Mouse (Mus musculus) stomach, embryonic 14.5 days (tissue): ENCODE measurements around the gene Gm43518. TPM values are rescaled to one million over a fixed set of nuclear protein-coding genes. Genes with fewer than 3 reads are reported as not detected.

ENCODE experiments used
- ATAC-seq: fragments of 200-750 bp; cut with Nextera tagmentation; 2 replicates; pipeline ENCODE4 v1.8.0; 2017; ENCODE audit warnings: low read depth, moderate TSS enrichment; ENCODE audit not compliant: insufficient number of reproducible peaks, insufficient read depth, low FRiP score
- H3K27ac ChIP-seq: fragments of 300-500 bp; sonication (generic); 2 replicates; pipeline ENCODE4 v1.5.1; 2014; ENCODE audit warnings: mild to moderate bottlenecking, low read length, moderate library complexity, mixed read lengths
- H3K27me3 ChIP-seq: fragments of 300-500 bp; sonication (generic); 2 replicates; pipeline ENCODE4 v1.6.1; 2014; ENCODE audit warnings: low read length, control low read depth, mixed read lengths; ENCODE audit not compliant: control insufficient read depth, insufficient read depth
- H3K36me3 ChIP-seq: fragments of 300-500 bp; sonication (generic); 2 replicates; pipeline ENCODE4 v1.6.1; 2014; ENCODE audit warnings: mild to moderate bottlenecking, control low read depth, low read length, moderate library complexity, mixed read lengths; ENCODE audit not compliant: control insufficient read depth, insufficient read depth
- H3K4me1 ChIP-seq: fragments of 300-500 bp; sonication (generic); 2 replicates; pipeline ENCODE4 v1.6.1; 2014; ENCODE audit warnings: low read length, control low read depth, mixed read lengths; ENCODE audit not compliant: control insufficient read depth, insufficient read depth
- H3K4me2 ChIP-seq: fragments of 300-500 bp; sonication (generic); replicated peaks from 2 replicates; pipeline ENCODE4 v1.6.1; 2014; ENCODE audit warnings: low read depth, low read length, control low read depth
- H3K4me3 ChIP-seq: fragments of 300-500 bp; sonication (generic); 2 replicates; pipeline ENCODE4 v1.5.1; 2014; ENCODE audit warnings: low read depth, low read length, control low read depth
- H3K9ac ChIP-seq: fragments of 300-500 bp; sonication (generic); replicated peaks from 2 replicates; pipeline ENCODE4 v1.6.1; 2014; ENCODE audit warnings: low read depth, mild to moderate bottlenecking, control low read depth, low read length, moderate library complexity, mixed read lengths
- H3K9me3 ChIP-seq: fragments of 300-500 bp; sonication (generic); 2 replicates; pipeline ENCODE4 v1.6.1; 2016; ENCODE audit warnings: low read depth, low read length, control low read depth; ENCODE audit not compliant: control insufficient read depth
- WGBS: fragments of 180-500 bp; shearing (Covaris S2); extraction: QIAGEN DNeasy Blood & Tissue Kit; methylation state at CpG from one replicate; pipeline ENCODE4 v1.1.7; 2014; 5-methylcytosine and 5-hydroxymethylcytosine counted together
- polyA plus RNA-seq: library from polyadenylated mRNA; unstranded; fragments of >200 nt; fragmentation: Nextera tagmentation; extraction: Ambion mirVana; gene quantifications from 2 replicates; pipeline ENCODE4 v1.2.1, GENCODE M21; 2014

Gm43518 gene
- polyA plus RNA-seq, 1 experiment from 2014 or later: 4.0 TPM

DNA sequence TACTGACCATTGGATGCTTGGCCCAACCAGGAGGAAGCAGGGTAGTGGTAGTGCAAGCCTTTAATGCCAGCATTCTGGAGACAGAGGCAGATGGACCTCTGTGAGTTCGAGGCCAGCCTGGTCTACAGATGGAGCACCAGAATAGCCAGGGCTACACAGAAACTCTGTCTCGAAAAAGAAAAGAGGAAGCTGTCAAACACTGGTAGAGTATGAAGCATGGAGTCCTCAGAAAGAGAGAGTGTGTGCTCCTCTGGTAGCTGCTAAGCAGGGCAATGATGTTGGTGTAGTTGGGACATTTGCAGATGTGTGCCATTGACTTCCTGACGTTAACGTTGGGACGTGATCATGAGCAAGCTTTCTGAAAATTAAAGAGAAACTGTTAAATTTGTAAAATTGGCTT is 11.3 kb downstream of the Gm43518 start:
- H3K27me3 ChIP-seq: no peaks in the 10 kb centered on the region
- H3K4me2 ChIP-seq: no peak overlapping the region
- no peak overlapping the region for H3K9ac ChIP-seq
- WGBS: 84% methylated on average over 5 of the region's 5 CpGs
- H3K27ac ChIP-seq: no peak overlapping the region
- no peak for ATAC-seq
- H3K4me3 ChIP-seq: no peak overlapping the region
- H3K36me3 ChIP-seq: no peaks in the 10 kb centered on the region
- H3K9me3 ChIP-seq: no peaks in the 10 kb centered on the region
- H3K4me1 ChIP-seq: no peaks in the 10 kb centered on the region

DNA sequence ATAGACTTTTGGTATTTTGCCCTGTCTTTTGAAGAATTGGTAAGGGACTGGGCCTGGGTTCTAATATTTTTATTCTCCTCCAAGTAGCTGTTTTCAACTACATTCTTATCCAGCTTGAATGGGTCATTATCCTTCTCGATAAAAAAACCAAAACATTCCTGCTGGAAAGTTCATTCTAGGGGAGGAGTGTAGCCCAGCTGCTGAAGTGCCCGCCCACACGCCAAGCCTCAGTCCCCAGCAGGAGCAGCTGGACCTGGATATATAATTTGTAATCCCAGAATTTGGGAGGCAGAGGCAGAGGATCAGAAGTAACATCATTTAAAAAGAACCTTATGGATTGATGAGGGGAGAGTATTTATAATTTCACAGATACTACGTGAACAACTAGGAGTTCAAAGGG is 19.3 kb downstream of the Gm43518 start:
- no peak overlapping the region for H3K4me2 ChIP-seq
- no peaks in the 10 kb centered on the region for H3K27me3 ChIP-seq
- H3K27ac ChIP-seq: no peak overlapping the region
- H3K9ac ChIP-seq: no peak overlapping the region
- WGBS: 52% methylated on average over 4 of the region's 4 CpGs
- no peaks in the 10 kb centered on the region for H3K9me3 ChIP-seq
- H3K36me3 ChIP-seq: no peaks in the 10 kb centered on the region
- no peak overlapping the region for H3K4me3 ChIP-seq
- ATAC-seq: no peak
- H3K4me1 ChIP-seq: no peaks in the 10 kb centered on the region

DNA sequence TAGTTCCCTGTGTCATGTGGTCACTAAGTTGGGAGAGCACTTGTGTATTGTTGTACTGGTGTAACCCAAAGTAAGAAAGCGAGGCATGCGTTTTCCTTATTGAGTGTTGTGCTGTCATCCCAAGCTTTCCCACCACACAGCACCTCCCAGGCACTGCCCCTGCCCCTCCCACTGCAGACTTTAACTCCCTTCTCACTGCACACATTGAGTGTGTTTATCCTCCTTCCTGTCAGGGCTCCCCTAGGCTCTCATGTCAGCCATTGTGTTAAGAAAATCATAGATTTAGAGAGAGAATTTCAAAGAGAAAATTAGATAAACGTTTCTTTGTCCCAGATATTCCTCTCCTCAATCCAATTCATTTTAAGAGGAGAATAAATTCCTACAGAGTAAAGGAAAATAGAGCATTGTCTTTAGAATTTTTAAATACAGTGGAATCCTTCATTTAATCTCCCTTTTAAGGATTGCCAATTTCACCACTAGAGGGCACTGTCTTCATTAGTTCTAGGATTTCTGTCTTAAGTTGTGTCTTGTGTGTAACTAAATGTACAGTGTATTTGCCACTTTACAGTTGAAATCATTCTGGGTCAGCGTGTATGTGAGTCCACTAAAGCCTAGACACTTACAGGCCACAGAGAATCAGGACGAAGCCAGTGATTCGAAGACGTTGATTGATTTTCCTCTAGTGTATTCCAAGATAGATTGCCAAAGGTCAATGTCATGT is 20.0 kb downstream of the Gm43518 start:
- Histone ChIP-seq H3K4me1 (no peaks in the 10 kb centered on the region), H3K9ac (no peak overlapping the region), H3K36me3 (no peaks in the 10 kb centered on the region), H3K4me2 (no peak overlapping the region), H3K4me3 (no peak overlapping the region), H3K27ac (no peak overlapping the region), H3K9me3 (no peaks in the 10 kb centered on the region), H3K27me3 (no peaks in the 10 kb centered on the region)
- WGBS: 52% methylated on average over 7 of the region's 7 CpGs
- ATAC-seq: no peak

DNA sequence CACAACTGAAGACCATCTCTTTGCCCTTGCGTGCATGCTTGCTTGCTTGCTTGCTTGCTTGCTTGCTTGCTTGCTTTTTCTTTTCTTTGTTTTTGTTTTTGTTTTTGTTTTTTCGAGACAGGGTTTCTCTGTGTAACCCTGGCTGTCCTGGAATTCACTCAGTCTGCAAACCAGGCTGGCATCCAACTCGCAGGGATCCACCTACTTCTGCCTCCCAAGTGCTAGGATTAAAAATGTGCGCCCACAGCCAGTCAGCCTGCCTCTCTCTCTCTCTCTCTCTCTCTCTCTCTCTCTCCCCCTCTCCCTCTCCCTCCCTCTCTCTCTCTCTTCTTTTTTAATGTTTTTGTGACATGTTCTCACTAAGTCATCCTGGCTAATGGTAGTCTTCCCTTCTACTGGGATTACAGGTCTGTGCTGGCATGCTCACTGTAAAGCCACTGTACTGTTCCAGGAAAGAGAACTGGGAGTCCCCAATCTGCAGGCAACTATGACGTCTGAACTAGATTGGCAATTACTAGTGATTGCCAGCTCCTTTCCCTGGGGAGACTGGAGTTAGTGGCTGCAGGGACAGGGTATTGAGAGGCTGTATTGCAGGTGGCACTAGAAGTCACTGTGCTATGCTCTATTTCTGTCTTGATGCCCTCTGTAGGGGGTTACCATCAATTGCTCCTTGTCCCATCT is 25.3 kb downstream of the Gm43518 start:
- no peaks in the 10 kb centered on the region for H3K36me3 ChIP-seq

DNA sequence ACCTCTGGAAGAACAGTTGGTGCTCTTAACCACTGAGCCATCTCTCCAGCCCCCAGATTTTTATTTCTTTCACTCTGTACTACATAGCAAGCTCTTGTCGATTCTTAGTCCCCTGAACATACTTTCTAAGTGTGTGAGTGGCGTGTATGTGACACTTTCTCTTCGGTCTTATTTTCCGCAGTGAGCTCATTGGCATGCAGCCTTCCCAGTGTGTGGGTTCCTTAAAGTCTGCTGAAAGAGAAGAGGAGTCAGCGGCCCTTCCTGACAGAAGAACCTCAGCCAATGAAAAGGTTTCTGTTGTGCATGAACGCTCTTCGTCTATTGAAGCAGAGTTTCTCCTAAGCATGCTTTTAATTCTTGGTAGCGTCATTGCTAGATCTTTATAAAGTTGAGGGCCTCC is 30.0 kb downstream of the Gm43518 start:
- WGBS: 90% methylated on average over 8 of the region's 8 CpGs
- no peak overlapping the region for H3K9ac ChIP-seq
- no peak overlapping the region for H3K4me3 ChIP-seq
- no peaks in the 10 kb centered on the region for H3K4me1 ChIP-seq
- no peaks in the 10 kb centered on the region for H3K27me3 ChIP-seq
- no peak for ATAC-seq
- no peak overlapping the region for H3K27ac ChIP-seq
- no peaks in the 10 kb centered on the region for H3K9me3 ChIP-seq
- H3K36me3 ChIP-seq: no peaks in the 10 kb centered on the region
- H3K4me2 ChIP-seq: no peak overlapping the region

More for the DNA sequence above, 25.3 kb downstream of the Gm43518 start:
- H3K4me1 ChIP-seq: no peaks in the 10 kb centered on the region
- no peaks in the 10 kb centered on the region for H3K27me3 ChIP-seq
- no peak overlapping the region for H3K4me2 ChIP-seq
- ATAC-seq: no peak
- no peak overlapping the region for H3K4me3 ChIP-seq
- 66% methylated on average over 5 of the region's 5 CpGs for WGBS
- H3K9ac ChIP-seq: no peak overlapping the region
- no peak overlapping the region for H3K27ac ChIP-seq
- no peaks in the 10 kb centered on the region for H3K9me3 ChIP-seq

DNA sequence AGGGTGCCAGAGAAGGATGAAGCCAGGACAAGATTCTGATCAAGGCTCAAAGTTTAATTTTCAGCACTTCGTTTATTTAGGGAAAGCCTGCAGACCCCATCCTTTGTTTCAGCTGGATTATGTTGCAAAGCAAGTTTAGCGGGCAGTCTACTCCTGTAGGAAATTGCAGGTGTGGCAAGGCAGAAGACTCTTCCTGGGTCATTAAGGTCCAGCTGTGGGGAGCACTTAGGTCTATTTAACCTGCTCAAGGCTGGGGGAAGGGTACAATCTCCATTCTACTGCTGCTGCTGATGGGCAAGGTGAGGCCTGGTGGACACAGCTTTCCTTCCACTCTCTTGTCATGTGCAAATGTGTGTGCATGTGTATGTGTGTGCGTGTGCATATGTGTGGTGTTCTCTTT is 31.8 kb downstream of the Gm43518 start:
- no peaks in the 10 kb centered on the region for H3K27me3 ChIP-seq
- no peak overlapping the region for H3K4me3 ChIP-seq
- H3K9me3 ChIP-seq: no peaks in the 10 kb centered on the region
- no peaks in the 10 kb centered on the region for H3K4me1 ChIP-seq
- H3K27ac ChIP-seq: no peak overlapping the region
- no peaks in the 10 kb centered on the region for H3K36me3 ChIP-seq
- no peak overlapping the region for H3K9ac ChIP-seq
- no peak for ATAC-seq
- no peak overlapping the region for H3K4me2 ChIP-seq
- WGBS: 73% methylated on average over 3 of the region's 3 CpGs

DNA sequence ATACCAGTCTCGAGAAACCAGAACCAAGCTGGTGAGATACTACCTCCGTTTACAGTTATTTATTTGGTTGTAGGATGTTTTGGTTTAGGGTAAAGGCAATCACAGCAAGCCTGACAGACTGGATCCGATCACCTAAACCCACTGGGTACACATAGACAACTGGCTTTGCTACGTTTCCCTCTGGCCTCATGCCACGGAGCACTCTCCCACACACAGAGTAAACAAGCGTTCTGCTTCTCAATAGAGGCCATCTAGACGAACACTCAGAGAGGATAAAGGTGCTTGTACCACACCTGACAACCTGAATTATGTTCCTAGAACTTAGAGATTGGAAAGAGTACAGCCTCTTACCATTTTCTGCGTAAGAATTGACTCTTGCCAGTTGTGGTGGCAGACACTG is 32.9 kb downstream of the Gm43518 start:
- no peak overlapping the region for H3K4me2 ChIP-seq
- H3K27me3 ChIP-seq: no peaks in the 10 kb centered on the region
- no peaks in the 10 kb centered on the region for H3K9me3 ChIP-seq
- no peak overlapping the region for H3K4me3 ChIP-seq
- no peak for ATAC-seq
- no peaks in the 10 kb centered on the region for H3K4me1 ChIP-seq
- no peak overlapping the region for H3K9ac ChIP-seq
- no peaks in the 10 kb centered on the region for H3K36me3 ChIP-seq
- H3K27ac ChIP-seq: no peak overlapping the region
- WGBS: 53% methylated on average over 8 of the region's 8 CpGs

DNA sequence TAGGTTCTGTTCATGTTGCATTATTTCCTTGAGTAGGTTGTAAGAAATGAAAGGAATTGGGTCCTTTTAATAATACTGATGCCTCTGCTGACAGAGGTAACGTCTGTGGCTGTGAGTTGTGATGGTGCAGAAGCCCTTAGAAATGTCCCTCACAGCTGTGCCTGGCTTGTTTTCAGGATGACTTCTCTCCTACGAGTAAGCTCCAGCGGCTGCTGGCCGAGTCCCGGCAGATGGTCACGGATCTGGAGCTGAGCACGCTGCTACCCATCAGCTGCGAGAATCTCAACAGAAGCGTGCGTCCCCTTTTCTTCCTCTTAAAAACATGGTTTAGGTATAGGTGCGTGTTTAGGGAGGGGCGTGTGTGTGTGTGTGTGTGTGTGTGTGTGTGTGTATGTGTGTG is 33.8 kb downstream of the Gm43518 start:
- Histone ChIP-seq H3K4me3 (no peak overlapping the region), H3K4me1 (no peaks in the 10 kb centered on the region), H3K36me3 (no peaks in the 10 kb centered on the region), H3K27ac (no peak overlapping the region), H3K9ac (no peak overlapping the region), H3K9me3 (no peaks in the 10 kb centered on the region), H3K4me2 (no peak overlapping the region), H3K27me3 (no peaks in the 10 kb centered on the region)
- ATAC-seq: no peak
- WGBS: 83% methylated on average over 11 of the region's 12 CpGs
